Mouse (Mus musculus) central nervous system, embryonic 14 days (tissue): ENCODE measurements around the gene Tas2r134. TPM values are rescaled to one million over a fixed set of nuclear protein-coding genes. Genes with fewer than 3 reads are reported as not detected.

ENCODE experiments used
- polyA plus RNA-seq: library from polyadenylated mRNA; depleted of rRNA; stranded (reverse); fragments of >200 nt; gene quantifications from 2 replicates; pipeline ENCODE4 v1.2.3, GENCODE M21; 2012; rRNA removed

The Tas2r134 gene
- polyA plus RNA-seq: not detected in 2 replicates

GRCm38 (mm10) chr2:51627211-51627610 is at the start of gene Tas2r134:
Tas2r134 (plus strand) TSS chr2:51627511.

